Mouse (Mus musculus): ENCODE results near the gene Anxa11. TPM values are rescaled to one million over a fixed set of nuclear protein-coding genes. Genes with fewer than 3 reads are reported as not detected.
"Not testable (repeated sequence)": the region's sequence is repeated elsewhere in the genome, so short reads cannot be mapped to it uniquely, and the experiment has no call there.

The Anxa11 gene
- total RNA-seq, 2 experiments from 2014 or later: 29.8 to 34.8 TPM

GRCm38 (mm10) chr14:25863721-25864120 is 21.8 kb downstream of the Anxa11 start:
- DNase-seq (ENCODE audit: low spot score in 2 of 2): no peak
- intact Hi-C loops (cut with DNase I): no loop called here

- DNase-seq (ENCODE audit: low spot score in 2 of 2): peak in 1 of 2 experiments; percentile 67
- intact Hi-C loops (cut with DNase I): no loop called here
Observed at GRCm38 (mm10) chr14:25865251-25865650, 23.3 kb downstream of the Anxa11 start.

GRCm38 (mm10) chr14:25866384-25866783 is 24.4 kb downstream of the Anxa11 start:
- DNase-seq (ENCODE audit: low spot score in 2 of 2): no peak
- intact Hi-C loops (cut with DNase I): no loop called here

GRCm38 (mm10) chr14:25866832-25867231 is 24.9 kb downstream of the Anxa11 start:
- peak in 1 of 2 experiments; percentile 53 for DNase-seq (ENCODE audit: low spot score in 2 of 2)
- intact Hi-C loops (cut with DNase I): no loop called here

GRCm38 (mm10) chr14:25867834-25868233 is 25.9 kb downstream of the Anxa11 start:
- intact Hi-C loops (cut with DNase I): no loop called here

GRCm38 (mm10) chr14:25868706-25869105 is 26.8 kb downstream of the Anxa11 start:
- intact Hi-C loops (cut with DNase I): no loop called here
- no peak for DNase-seq (ENCODE audit: low spot score in 2 of 2)

More at GRCm38 (mm10) chr14:25867834-25868233, 25.9 kb downstream of the Anxa11 start:
- DNase-seq (ENCODE audit: low spot score in 2 of 2): no peak

GRCm38 (mm10) chr14:25869135-25869878 is 27.4 kb downstream of the Anxa11 start:
- DNase-seq (ENCODE audit: low spot score in 2 of 2): no peak
- intact Hi-C loops (cut with DNase I): no loop called here

GRCm38 (mm10) chr14:25872461-25873415 is 30.8 kb downstream of the Anxa11 start:
- peak; percentile 42 to 52 for DNase-seq (ENCODE audit: low spot score in 2 of 2)
- intact Hi-C loops (cut with DNase I): no loop called here

- DNase-seq (ENCODE audit: low spot score in 2 of 2); intact Hi-C loops (cut with DNase I): not testable (repeated sequence)
Observed at GRCm38 (mm10) chr14:25876640-25877039, 34.7 kb downstream of the Anxa11 start.

GRCm38 (mm10) chr14:25881769-25882168 is 39.8 kb downstream of the Anxa11 start:
- DNase-seq (ENCODE audit: low spot score in 2 of 2); intact Hi-C loops (cut with DNase I): not testable (repeated sequence)

- intact Hi-C loops (cut with DNase I): not testable (repeated sequence)
Observed at GRCm38 (mm10) chr14:25885886-25886285, 43.9 kb downstream of the Anxa11 start.

GRCm38 (mm10) chr14:25894566-25894965 is 52.6 kb downstream of the Anxa11 start:
- intact Hi-C loops (cut with DNase I); DNase-seq (ENCODE audit: low spot score in 2 of 2): not testable (repeated sequence)

More at GRCm38 (mm10) chr14:25885886-25886285, 43.9 kb downstream of the Anxa11 start:
- DNase-seq (ENCODE audit: low spot score in 2 of 2): not testable (repeated sequence)

- DNase-seq (ENCODE audit: low spot score in 2 of 2); intact Hi-C loops (cut with DNase I): not testable (repeated sequence)
Observed at GRCm38 (mm10) chr14:25895686-25896085, 53.7 kb downstream of the Anxa11 start.

- DNase-seq (ENCODE audit: low spot score in 2 of 2); intact Hi-C loops (cut with DNase I): not testable (repeated sequence)
Observed at GRCm38 (mm10) chr14:25903000-25903399, 61.0 kb downstream of the Anxa11 start, which contains the start of gene Plac9a. TSS of gene Plac9a (minus strand) at chr14:25903100.

- intact Hi-C loops (cut with DNase I): not testable (repeated sequence)
- DNase-seq (ENCODE audit: low spot score in 2 of 2): peak; percentile 0 to 11
Observed at GRCm38 (mm10) chr14:25905243-25905642, 63.3 kb downstream of the Anxa11 start.

GRCm38 (mm10) chr14:25907272-25907671 is 65.3 kb downstream of the Anxa11 start:
- DNase-seq (ENCODE audit: low spot score in 2 of 2); intact Hi-C loops (cut with DNase I): not testable (repeated sequence)

- intact Hi-C loops (cut with DNase I); DNase-seq (ENCODE audit: low spot score in 2 of 2): not testable (repeated sequence)
Observed at GRCm38 (mm10) chr14:25908976-25909375, 67.0 kb downstream of the Anxa11 start.

GRCm38 (mm10) chr14:25918427-25919170 is 76.6 kb downstream of the Anxa11 start:
- DNase-seq (ENCODE audit: low spot score in 2 of 2); intact Hi-C loops (cut with DNase I): not testable (repeated sequence)

- intact Hi-C loops (cut with DNase I); DNase-seq (ENCODE audit: low spot score in 2 of 2): not testable (repeated sequence)
Observed at GRCm38 (mm10) chr14:25926814-25927561, 85.0 kb downstream of the Anxa11 start.

All from left cerebral cortex, postnatal 25 days (tissue).